Mouse (Mus musculus) neural tube, embryonic 13.5 days (tissue): ENCODE results near the gene Ovca2. TPM values are rescaled to one million over a fixed set of nuclear protein-coding genes. Genes with fewer than 3 reads are reported as not detected.

Experiments used
- ATAC-seq: fragments of 200-750 bp; cut with Nextera tagmentation; 2 replicates; pipeline ENCODE4 v1.8.0; 2017; ENCODE audit warnings: low read depth, mild to moderate bottlenecking, moderate TSS enrichment, moderate library complexity
- H3K27ac ChIP-seq: fragments of 300-500 bp; sonication (generic); replicated peaks from 2 replicates; pipeline ENCODE4 v1.5.1; 2015; ENCODE audit warnings: moderate library complexity, mild to moderate bottlenecking, inconsistent platforms
- H3K27me3 ChIP-seq: fragments of 300-500 bp; sonication (generic); 2 replicates; pipeline ENCODE4 v1.6.1; 2015; ENCODE audit warnings: mild to moderate bottlenecking, inconsistent platforms
- H3K36me3 ChIP-seq: fragments of 300-500 bp; sonication (generic); 2 replicates; pipeline ENCODE4 v1.6.1; 2015; ENCODE audit warnings: mild to moderate bottlenecking, inconsistent platforms
- H3K4me1 ChIP-seq: fragments of 300-500 bp; sonication (generic); replicated peaks from 2 replicates; pipeline ENCODE4 v1.6.1; 2015; ENCODE audit warnings: inconsistent platforms
- H3K4me2 ChIP-seq: fragments of 300-500 bp; sonication (generic); 2 replicates; pipeline ENCODE4 v1.6.1; 2015; ENCODE audit warnings: inconsistent platforms, mild to moderate bottlenecking, moderate library complexity
- H3K4me3 ChIP-seq: fragments of 300-500 bp; sonication (generic); 2 replicates; pipeline ENCODE4 v1.5.1; 2015; ENCODE audit warnings: mild to moderate bottlenecking, inconsistent platforms
- H3K9ac ChIP-seq: fragments of 300-500 bp; sonication (generic); 2 replicates; pipeline ENCODE4 v1.6.1; 2015; ENCODE audit warnings: moderate library complexity, mild to moderate bottlenecking, inconsistent platforms
- H3K9me3 ChIP-seq: fragments of 300-500 bp; sonication (generic); 2 replicates; pipeline ENCODE4 v1.6.1; 2016; ENCODE audit warnings: inconsistent platforms
- WGBS: fragments of 180-500 bp; shearing (Covaris S2); methylation state at CpG from one replicate; pipeline ENCODE4 v1.1.7; 2015; 5-methylcytosine and 5-hydroxymethylcytosine counted together
- microRNA counts: library from miRNA; unstranded; fragments of <30 nt; microRNA quantifications from one replicate; lab custom pipeline; 2016
- microRNA-seq: library from miRNA; unstranded; fragments of <30 nt; microRNA quantifications from one replicate; pipeline ENCODE4, GENCODE M21; 2016
- polyA plus RNA-seq: library from polyadenylated mRNA; unstranded; fragments of >200 nt; fragmentation: Nextera tagmentation; extraction: Ambion mirVana; gene quantifications from 2 replicates; pipeline ENCODE4 v1.2.1, GENCODE M21; 2015

Gene Ovca2
- polyA plus RNA-seq, 1 experiment from 2014 or later = 18.6 TPM

- H3K4me3 ChIP-seq = no peak overlapping the region
- ATAC-seq = no peak
Measured at GRCm38 (mm10) chr11:75133391-75133790, 45.2 kb downstream of the Ovca2 start.

GRCm38 (mm10) chr11:75132278-75132677, 46.4 kb downstream of the Ovca2 start:
- ATAC-seq = no peak

More at GRCm38 (mm10) chr11:75133391-75133790, 45.2 kb downstream of the Ovca2 start:
- no peak overlapping the region for H3K4me2 ChIP-seq
- H3K9me3 ChIP-seq = no peaks in the 10 kb centered on the region
- H3K9ac ChIP-seq = 0 out of 2 replicates have a peak overlapping the region, but pooled peaks have one; percentile 4
- peak overlapping the region; percentile 79 for H3K27ac ChIP-seq
- 89% methylated on average over 5 of the region's 5 CpGs for WGBS
- H3K36me3 ChIP-seq = no peaks in the 10 kb centered on the region
- no peaks in the 10 kb centered on the region for H3K27me3 ChIP-seq
- H3K4me1 ChIP-seq = peaks cover 51% of the 10 kb centered on the region

DNA sequence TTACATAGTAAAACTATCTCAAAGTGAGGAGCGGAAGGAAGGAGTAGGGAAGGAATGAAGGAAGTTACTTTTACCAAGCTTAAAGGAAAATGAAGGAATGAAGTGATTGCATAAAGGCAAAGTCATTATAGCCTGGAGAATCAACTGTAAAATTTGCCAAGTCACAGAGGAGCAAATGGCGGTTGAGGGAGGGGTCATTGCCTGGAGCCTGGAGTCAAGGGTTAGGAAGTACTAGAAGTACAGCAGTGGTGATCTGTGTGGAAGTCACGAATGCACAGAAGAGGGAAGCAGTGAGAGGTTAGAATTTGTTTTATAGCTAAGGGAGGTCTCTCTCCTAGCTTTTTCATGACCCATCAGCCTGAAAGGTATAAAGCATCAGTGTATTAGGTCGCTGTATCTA, 47.3 kb downstream of the Ovca2 start:
- peaks cover 39% of the 10 kb centered on the region for H3K4me1 ChIP-seq
- 0 out of 2 replicates have a peak, but pooled peaks cover 2% of the 10 kb centered on the region for H3K36me3 ChIP-seq
- no peak overlapping the region for H3K27ac ChIP-seq
- H3K9ac ChIP-seq = no peak overlapping the region
- no peak for ATAC-seq
- H3K4me2 ChIP-seq = no peak overlapping the region
- no peaks in the 10 kb centered on the region for H3K27me3 ChIP-seq
- no peak overlapping the region for H3K4me3 ChIP-seq
- 88% methylated on average over 4 of the region's 4 CpGs for WGBS
- H3K9me3 ChIP-seq = no peaks in the 10 kb centered on the region

More at GRCm38 (mm10) chr11:75132278-75132677, 46.4 kb downstream of the Ovca2 start:
- H3K27me3 ChIP-seq = no peaks in the 10 kb centered on the region
- H3K4me1 ChIP-seq = peaks cover 47% of the 10 kb centered on the region
- H3K4me3 ChIP-seq = no peak overlapping the region
- no peaks in the 10 kb centered on the region for H3K9me3 ChIP-seq
- H3K36me3 ChIP-seq = 0 out of 2 replicates have a peak, but pooled peaks cover 2% of the 10 kb centered on the region
- no peak overlapping the region for H3K4me2 ChIP-seq
- 74% methylated on average over 5 of the region's 5 CpGs for WGBS
- H3K9ac ChIP-seq = no peak overlapping the region
- peak overlapping the region; percentile 79; the same call in 1 of the 2 replicates for H3K27ac ChIP-seq

DNA sequence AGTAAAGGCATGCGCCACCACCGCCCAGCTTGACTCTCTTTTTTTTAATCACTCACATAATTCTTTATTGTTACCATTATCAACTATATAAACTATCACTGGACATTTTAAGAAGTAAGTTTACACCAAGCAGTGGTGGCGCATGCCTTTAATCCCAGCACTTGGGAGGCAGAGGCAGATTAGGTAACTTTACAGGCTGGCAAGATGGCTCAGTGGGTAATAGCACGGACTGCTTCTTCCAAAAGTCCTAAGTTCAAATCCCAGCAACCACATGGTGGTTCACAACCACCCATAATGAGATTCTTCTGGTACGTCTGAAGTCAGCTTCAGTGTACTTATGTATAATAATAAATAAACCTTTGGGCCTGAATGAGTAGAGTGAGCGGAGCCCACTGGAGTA, 49.2 kb downstream of the Ovca2 start:
- ATAC-seq = no peak
- H3K4me2 ChIP-seq = no peak overlapping the region
- no peaks in the 10 kb centered on the region for H3K27me3 ChIP-seq
- H3K27ac ChIP-seq = no peak overlapping the region
- WGBS = 95% methylated on average over 6 of the region's 6 CpGs
- no peak overlapping the region for H3K4me3 ChIP-seq
- H3K4me1 ChIP-seq = peaks cover 26% of the 10 kb centered on the region
- H3K9ac ChIP-seq = no peak overlapping the region
- H3K9me3 ChIP-seq = no peaks in the 10 kb centered on the region
- 0 out of 2 replicates have a peak, but pooled peaks cover 2% of the 10 kb centered on the region for H3K36me3 ChIP-seq

- Histone ChIP-seq H3K4me2 (no peak overlapping the region), H3K4me3 (no peak overlapping the region), H3K27ac (no peak overlapping the region), H3K27me3 (no peaks in the 10 kb centered on the region), H3K36me3 (0 out of 2 replicates have a peak, but pooled peaks cover 2% of the 10 kb centered on the region), H3K9me3 (no peaks in the 10 kb centered on the region), H3K9ac (no peak overlapping the region), H3K4me1 (no peaks in the 10 kb centered on the region)
- WGBS = 96% methylated on average over 3 of the region's 3 CpGs
- ATAC-seq = no peak
Measured at GRCm38 (mm10) chr11:75126384-75126783, 52.3 kb downstream of the Ovca2 start.

MicroRNA genes within 50 kb of the gene (microRNA counts, 519-probe panel; counts per million panel counts)
- microRNA mmu-miR-132 (lab: Ali Mortazavi, UCI) (4,050 counts per million, percentile 65 among the panel's probes with 10 or more counts), microRNA mmu-miR-212 (lab: Ali Mortazavi, UCI) (not detected)

Small RNAs within 50 kb of the gene (microRNA-seq; reads per million reads assigned to microRNA genes)
- gene Mir132 = 420 reads per million, percentile 74 among the genes with 10 or more reads in this experiment
- 35.4 reads per million, percentile 40 among the genes with 10 or more reads in this experiment for gene Mir212

Other genes starting within 250 kb of the Ovca2 start
- gene Hic1, start 9.3 kb downstream of the Ovca2 start, polyA plus RNA-seq = 7.4 and 9.2 TPM in 2 replicates
- gene Dph1, start 12.4 kb upstream of the Ovca2 start, polyA plus RNA-seq = 13.7 and 15.0 TPM in 2 replicates
- 12.4 and 16.5 TPM in 2 replicates for gene Rtn4rl1, start 14.9 kb upstream of the Ovca2 start, polyA plus RNA-seq
- 50.5 and 51.1 TPM in 2 replicates for gene Rpa1, start 169.5 kb upstream of the Ovca2 start, polyA plus RNA-seq
- 12.8 and 16.0 TPM in 2 replicates for gene Smyd4, start 169.6 kb upstream of the Ovca2 start, polyA plus RNA-seq
- gene Serpinf1, start 243.9 kb upstream of the Ovca2 start, polyA plus RNA-seq = 60.8 and 74.9 TPM in 2 replicates